Mouse (Mus musculus): ENCODE measurements at regions not wholly inside any gene's neighbourhood (a gene's known extent, or its start where the extent isn't known, plus 50 kb on each side); places are given as distances from the start of the nearest gene placed in this dataset.

- no peak for TF ChIP-seq CTCF (IDR thresholded peaks at IDR 0.05; ENCODE audit: low read depth)
- TF ChIP-seq EP300 (optimal IDR thresholded peaks at IDR 0.05) = no peak
These were observed 190.1 kb upstream of the Prox1 start for GRCm38 (mm10) chr1:190360661-190361060.
